Mouse (Mus musculus): ENCODE results near the gene Yars.

GRCm38 (mm10) chr4:129218569-129219175, 29.1 kb downstream of the Yars start:
- TF ChIP-seq CTCF (IDR thresholded peaks at IDR 0.05; ENCODE audit: control insufficient read depth, insufficient read depth, insufficient replicate concordance, low read depth, low read length) (no peak), POLR2A (IDR thresholded peaks at IDR 0.05; ENCODE audit: control insufficient read depth, low read depth, low read length) (no peak)

All from testis, adult 2 months (tissue).